Mouse (Mus musculus) heart, adult 2 months (tissue): ENCODE measurements at regions not wholly inside any gene's neighbourhood (a gene's known extent, or its start where the extent isn't known, plus 50 kb on each side); places are given as distances from the start of the nearest gene placed in this dataset.

Source experiments
- CTCF ChIP-seq: fragments of 200-600 bp; IDR thresholded peaks from 2 replicates; pipeline ENCODE4 v1.8.1; 2022; ENCODE audit warnings: antibody characterized with exemption, mild to moderate bottlenecking, moderate library complexity
- EP300 ChIP-seq: fragments of 200-500 bp; IDR thresholded peaks from 2 replicates; pipeline ENCODE4 v1.6.1; 2011; ENCODE audit warnings: low read depth, low read length, control low read depth; ENCODE audit not compliant: insufficient read depth
- POLR2A ChIP-seq: fragments of 200-500 bp; IDR thresholded peaks from 2 replicates; pipeline ENCODE4 v1.6.1; 2011; ENCODE audit warnings: mild to moderate bottlenecking, low read depth, low read length, control low read depth; ENCODE audit not compliant: insufficient read depth

- TF ChIP-seq CTCF (no peak), EP300 (peak; percentile 58; the same call in 1 of the 2 replicates), POLR2A (no peak)
These were observed 121.0 kb upstream of the Rreb1 start for GRCm38 (mm10) chr13:37657248-37657647.
